Mouse (Mus musculus) liver, adult 2 months (tissue): Measurements from ENCODE around the gene Mllt10. TPM values are rescaled to one million over a fixed set of nuclear protein-coding genes. Genes with fewer than 3 reads are reported as not detected.

ENCODE experiments used
- DNase-seq: peaks from one replicate; pipeline ENCODE4 v3.0.0-alpha.2; 2011; ENCODE audit warnings: low read depth, low spot score; ENCODE audit errors: extremely low read depth
- H3K27ac ChIP-seq: fragments of 200-500 bp; replicated peaks from 2 replicates; pipeline ENCODE4 v1.5.1; 2012; ENCODE audit warnings: low read depth, mild to moderate bottlenecking, control low read depth, inconsistent platforms, low read length; ENCODE audit not compliant: insufficient read depth
- H3K27me3 ChIP-seq: fragments of 200-500 bp; 2 replicates; pipeline ENCODE4 v1.6.1; 2012; ENCODE audit warnings: mild to moderate bottlenecking, moderate library complexity, low read length, inconsistent platforms; ENCODE audit not compliant: control insufficient read depth, insufficient read depth
- H3K36me3 ChIP-seq: fragments of 200-500 bp; 2 replicates; pipeline ENCODE4 v1.6.1; 2012; ENCODE audit warnings: low read length, inconsistent platforms; ENCODE audit not compliant: control insufficient read depth, insufficient read depth
- H3K4me1 ChIP-seq: fragments of 200-500 bp; 2 replicates; pipeline ENCODE4 v1.6.1; 2011; ENCODE audit warnings: low read length; ENCODE audit not compliant: control insufficient read depth, insufficient read depth
- H3K4me3 ChIP-seq: fragments of 200-500 bp; 2 replicates; pipeline ENCODE4 v1.5.1; 2011; ENCODE audit warnings: low read depth, mild to moderate bottlenecking, control low read depth, low read length, moderate library complexity; ENCODE audit not compliant: insufficient read depth
- H3K79me2 ChIP-seq: fragments of 200-500 bp; 2 replicates; pipeline ENCODE4 v1.6.1; 2012; ENCODE audit warnings: inconsistent platforms, mild to moderate bottlenecking, low read length, moderate library complexity; ENCODE audit not compliant: control insufficient read depth, insufficient read depth
- H3K9ac ChIP-seq: fragments of 200-500 bp; 2 replicates; pipeline ENCODE4 v1.6.1; 2012; ENCODE audit warnings: low read depth, mild to moderate bottlenecking, control low read depth, inconsistent platforms, low read length
- CTCF ChIP-seq: fragments of 200-500 bp; IDR thresholded peaks from 2 replicates; pipeline ENCODE4 v1.5.1; 2011; ENCODE audit warnings: low read depth, low read length, control low read depth
- POLR2A ChIP-seq: fragments of 200-500 bp; IDR thresholded peaks from 2 replicates; pipeline ENCODE4 v1.6.1; 2011; ENCODE audit warnings: low read length, control low read depth; ENCODE audit not compliant: insufficient read depth; ENCODE audit errors: extremely low read depth
- WGBS: fragments of 180-500 bp; shearing (Covaris S2); methylation state at CpG from one replicate; pipeline ENCODE4 v1.1.7; 2018; 5-methylcytosine and 5-hydroxymethylcytosine counted together
- polyA plus RNA-seq: library from polyadenylated mRNA; depleted of rRNA; stranded (reverse); fragments of >200 nt; gene quantifications from 2 replicates; pipeline ENCODE4 v1.2.3, GENCODE M21; 2012; rRNA removed
- total RNA-seq: library from RNA; depleted of rRNA; stranded (reverse); fragments of >200 nt; gene quantifications from 2 replicates; pipeline ENCODE4 v1.2.3, GENCODE M21; 2014; rRNA removed

Gene Mllt10
- total RNA-seq (18.0 and 20.4 TPM in 2 replicates), polyA plus RNA-seq (15.7 and 16.7 TPM in 2 replicates)

DNA sequence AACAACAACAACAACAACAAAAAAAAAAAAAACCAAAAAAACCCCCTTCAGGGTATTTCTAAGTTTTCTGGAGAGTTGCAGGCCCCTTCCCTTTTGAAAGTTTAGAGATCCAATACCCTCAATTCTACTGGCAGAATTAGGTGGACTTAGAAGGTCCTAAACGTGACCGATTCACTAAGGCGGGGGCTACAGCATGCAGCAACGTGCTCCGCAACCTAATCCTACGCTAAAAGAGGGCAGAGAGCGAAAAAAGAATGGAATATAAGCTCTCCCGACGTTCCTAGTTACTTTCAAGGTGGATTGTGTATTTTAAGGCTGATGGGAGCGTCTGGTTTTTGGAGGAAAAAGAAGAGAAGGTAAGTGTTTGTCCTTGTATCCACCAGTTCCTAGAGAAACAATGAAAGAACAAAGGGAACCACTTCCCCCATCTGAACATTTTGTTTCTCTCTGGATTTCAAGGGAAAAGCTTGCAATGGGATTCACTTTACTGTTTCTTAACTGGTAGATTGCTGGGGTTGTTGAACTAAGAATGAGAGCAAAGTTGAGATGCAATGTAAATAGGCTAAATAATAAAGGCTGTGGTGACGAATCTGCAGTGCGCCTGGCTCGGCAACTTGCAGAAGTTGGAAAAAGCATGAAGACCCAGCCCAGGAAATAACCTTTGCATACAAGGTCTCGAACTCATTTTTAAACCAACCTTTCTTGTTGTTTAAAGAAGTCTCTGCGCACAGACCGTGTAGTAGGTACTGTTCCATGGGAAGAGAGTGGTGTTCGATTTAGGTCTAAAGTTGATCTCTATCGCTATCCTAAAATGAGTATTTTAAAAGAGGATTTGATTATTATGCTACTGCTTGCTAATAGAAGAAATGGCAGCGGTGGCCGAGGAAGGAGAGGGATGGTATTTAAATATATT is at the start of gene Mllt10:
Gene Mllt10, plus strand, starts transcription at position 222 of the 913 bp plus-strand sequence.
- peak; percentile 60 for DNase-seq
- 11% methylated on average over 20 of the region's 20 CpGs for WGBS

GRCm38 (mm10) chr2:18011226-18011625 is 43.8 kb upstream of the Mllt10 start:
- Histone ChIP-seq H3K9ac (no peak overlapping the region), H3K4me3 (no peak overlapping the region), H3K36me3 (no peaks in the 10 kb centered on the region), H3K27ac (no peak overlapping the region), H3K4me1 (no peaks in the 10 kb centered on the region), H3K79me2 (no peaks in the 10 kb centered on the region), H3K27me3 (no peaks in the 10 kb centered on the region)
- DNase-seq = no peak
- 88% methylated on average over 6 of the region's 6 CpGs for WGBS
- TF ChIP-seq CTCF (no peak), POLR2A (no peak)

More for the DNA sequence above, at the start of gene Mllt10:
- Histone ChIP-seq H3K79me2 (no peaks in the 10 kb centered on the region), H3K4me3 (peak within 1 kb of the TSS; percentile 99), H3K27ac (peak within 1 kb of the TSS; percentile 98), H3K27me3 (no peaks in the 10 kb centered on the region), H3K4me1 (peaks cover 9% of the 10 kb centered on the region; the same call in 1 of the 2 replicates), H3K9ac (peak within 1 kb of the TSS; percentile 99), H3K36me3 (no peaks in the 10 kb centered on the region)
- TF ChIP-seq POLR2A = no peak
- no peak for TF ChIP-seq CTCF

DNA sequence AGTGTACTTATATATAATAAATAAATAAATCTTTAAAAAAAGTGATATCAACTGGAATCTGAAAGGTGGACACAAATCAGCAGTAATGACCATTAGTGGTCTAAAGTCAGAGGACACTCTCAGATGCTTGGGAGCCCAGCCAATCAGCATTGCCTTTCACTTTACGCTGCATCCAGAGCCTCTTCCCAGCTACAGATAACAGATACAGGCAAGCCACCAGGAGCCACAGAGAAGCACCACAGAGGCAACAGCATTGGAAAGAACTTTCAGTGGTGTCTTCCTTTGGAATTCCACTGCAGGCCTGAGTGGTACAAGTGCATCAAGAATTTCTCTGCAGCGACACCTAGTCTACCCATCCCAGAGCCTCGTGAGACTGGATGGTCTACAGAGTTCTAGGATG is 42.2 kb upstream of the Mllt10 start:
- no peaks in the 10 kb centered on the region for H3K79me2 ChIP-seq
- H3K36me3 ChIP-seq = no peaks in the 10 kb centered on the region
- H3K27ac ChIP-seq = no peak overlapping the region
- no peak for DNase-seq
- no peaks in the 10 kb centered on the region for H3K27me3 ChIP-seq
- H3K9ac ChIP-seq = no peak overlapping the region
- H3K4me3 ChIP-seq = no peak overlapping the region
- TF ChIP-seq POLR2A (no peak), CTCF (no peak)
- no peaks in the 10 kb centered on the region for H3K4me1 ChIP-seq
- WGBS = 93% methylated on average over 3 of the region's 3 CpGs

GRCm38 (mm10) chr2:18015581-18015980 is 39.5 kb upstream of the Mllt10 start:
- DNase-seq = no peak
- no peak overlapping the region for H3K27ac ChIP-seq
- 57% methylated on average over 3 of the region's 3 CpGs for WGBS
- TF ChIP-seq CTCF (no peak), POLR2A (no peak)
- H3K27me3 ChIP-seq = no peaks in the 10 kb centered on the region
- H3K4me1 ChIP-seq = no peaks in the 10 kb centered on the region
- H3K36me3 ChIP-seq = no peaks in the 10 kb centered on the region
- H3K4me3 ChIP-seq = no peak overlapping the region
- H3K79me2 ChIP-seq = no peaks in the 10 kb centered on the region
- no peak overlapping the region for H3K9ac ChIP-seq

DNA sequence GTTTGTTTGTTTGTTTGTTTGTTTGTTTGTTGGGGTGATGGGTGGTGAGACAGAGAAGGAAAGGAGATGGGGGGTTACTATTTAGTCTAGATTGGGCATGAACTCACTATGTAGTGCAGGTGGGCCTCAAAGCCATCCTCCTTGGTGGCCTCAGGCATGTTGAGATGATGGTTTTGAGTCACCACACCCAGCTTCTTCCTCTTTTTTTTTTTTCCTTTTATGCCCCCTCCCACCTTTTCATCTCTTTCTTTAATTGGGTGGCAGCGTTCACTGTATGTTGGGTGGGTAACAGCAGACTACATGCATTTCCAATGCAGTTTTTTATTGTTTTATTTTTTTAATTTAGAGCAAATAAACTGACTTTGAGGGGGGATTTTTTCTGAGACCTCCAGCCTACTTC is 38.4 kb upstream of the Mllt10 start:
- H3K27me3 ChIP-seq = no peaks in the 10 kb centered on the region
- H3K4me3 ChIP-seq = no peak overlapping the region
- H3K79me2 ChIP-seq = no peaks in the 10 kb centered on the region
- no peak for DNase-seq
- H3K9ac ChIP-seq = no peak overlapping the region
- H3K27ac ChIP-seq = no peak overlapping the region
- H3K36me3 ChIP-seq = no peaks in the 10 kb centered on the region
- TF ChIP-seq POLR2A (no peak), CTCF (no peak)
- no peaks in the 10 kb centered on the region for H3K4me1 ChIP-seq
- 86% methylated on average over 1 of the region's 1 CpGs for WGBS

- WGBS = 98% methylated on average over 6 of the region's 6 CpGs
- H3K9ac ChIP-seq = no peak overlapping the region
- H3K4me1 ChIP-seq = no peaks in the 10 kb centered on the region
- no peak overlapping the region for H3K4me3 ChIP-seq
- H3K79me2 ChIP-seq = no peaks in the 10 kb centered on the region
- H3K36me3 ChIP-seq = no peaks in the 10 kb centered on the region
- H3K27me3 ChIP-seq = no peaks in the 10 kb centered on the region
- H3K27ac ChIP-seq = no peak overlapping the region
- no peak for DNase-seq
- TF ChIP-seq POLR2A = no peak
These were observed 37.7 kb upstream of the Mllt10 start for GRCm38 (mm10) chr2:18017321-18017720.
